Mouse (Mus musculus): ENCODE measurements around the gene Arhgap17. TPM values are rescaled to one million over a fixed set of nuclear protein-coding genes. Genes with fewer than 3 reads are reported as not detected.

The Arhgap17 gene
- total and polyA plus RNA-seq, 2 experiments from 2014 or later: 6.4 to 8.9 TPM

DNA sequence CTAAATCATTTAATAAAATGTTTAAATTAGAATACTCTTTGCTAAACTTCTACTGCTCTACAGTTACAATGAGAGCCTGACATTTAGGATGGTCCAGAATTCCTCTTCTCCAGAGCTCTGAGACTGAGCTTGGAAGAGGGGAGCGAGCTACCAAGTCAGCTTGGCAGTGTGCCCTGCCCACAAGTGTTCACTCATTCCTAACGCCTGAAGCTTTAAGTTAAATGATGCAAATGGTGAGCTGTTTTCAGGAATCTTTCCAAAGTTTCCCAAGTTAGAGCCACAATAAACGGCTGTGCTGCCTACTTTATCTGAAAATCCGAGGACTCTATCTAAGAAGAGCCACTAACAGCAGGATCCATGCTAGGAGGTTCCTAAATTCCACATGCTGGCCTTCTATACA, 85.9 kb downstream of the Arhgap17 start:
- H3K36me3 ChIP-seq (replicated peaks; ENCODE audit: control insufficient read depth, insufficient read depth, low read length): peaks cover 44% of the 10 kb centered on the region
- H3K27me3 ChIP-seq (ENCODE audit: control insufficient read depth, insufficient read depth, low read length): no peaks in the 10 kb centered on the region
- DNase-seq (ENCODE audit: low spot score) (no peak), ATAC-seq (ENCODE audit: insufficient read depth, low read depth) (no peak)
- no peaks in the 10 kb centered on the region for H3K9me3 ChIP-seq (replicated peaks; ENCODE audit: control insufficient read depth, low read length)
- H3K4me2 ChIP-seq (ENCODE audit: low read depth, low read length): no peak overlapping the region
- H3K9ac ChIP-seq (replicated peaks; ENCODE audit: low read depth, low read length): no peak overlapping the region
- H3K4me3 ChIP-seq (ENCODE audit: low read depth, low read length): no peak overlapping the region
- H3K27ac ChIP-seq (ENCODE audit: low read depth): no peak overlapping the region
- TF ChIP-seq EP300 (IDR thresholded peaks at IDR 0.05; ENCODE audit: low read depth): no peak
- TF ChIP-seq CTCF (IDR thresholded peaks at IDR 0.05; ENCODE audit: low read depth): no peak
- WGBS: 32% methylated on average over 4 of the region's 4 CpGs
- no peaks in the 10 kb centered on the region for H3K4me1 ChIP-seq (ENCODE audit: control insufficient read depth, insufficient read depth)

GRCm38 (mm10) chr7:123279797-123280196, 89.9 kb downstream of the Arhgap17 start:
- WGBS: 90% methylated on average over 4 of the region's 4 CpGs
- Histone ChIP-seq H3K4me2 (ENCODE audit: low read depth, low read length) (no peak overlapping the region), H3K27ac (ENCODE audit: low read depth) (no peak overlapping the region), H3K36me3 (replicated peaks; ENCODE audit: control insufficient read depth, insufficient read depth, low read length) (peaks cover 28% of the 10 kb centered on the region), H3K27me3 (ENCODE audit: control insufficient read depth, insufficient read depth, low read length) (no peaks in the 10 kb centered on the region), H3K4me1 (ENCODE audit: control insufficient read depth, insufficient read depth) (no peaks in the 10 kb centered on the region), H3K9me3 (replicated peaks; ENCODE audit: control insufficient read depth, low read length) (no peaks in the 10 kb centered on the region), H3K9ac (replicated peaks; ENCODE audit: low read depth, low read length) (no peak overlapping the region), H3K4me3 (ENCODE audit: low read depth, low read length) (no peak overlapping the region)
- TF ChIP-seq CTCF (IDR thresholded peaks at IDR 0.05; ENCODE audit: low read depth): no peak
- no peak for TF ChIP-seq EP300 (IDR thresholded peaks at IDR 0.05; ENCODE audit: low read depth)
- DNase-seq (ENCODE audit: low spot score) (no peak), ATAC-seq (ENCODE audit: insufficient read depth, low read depth) (no peak)

DNA sequence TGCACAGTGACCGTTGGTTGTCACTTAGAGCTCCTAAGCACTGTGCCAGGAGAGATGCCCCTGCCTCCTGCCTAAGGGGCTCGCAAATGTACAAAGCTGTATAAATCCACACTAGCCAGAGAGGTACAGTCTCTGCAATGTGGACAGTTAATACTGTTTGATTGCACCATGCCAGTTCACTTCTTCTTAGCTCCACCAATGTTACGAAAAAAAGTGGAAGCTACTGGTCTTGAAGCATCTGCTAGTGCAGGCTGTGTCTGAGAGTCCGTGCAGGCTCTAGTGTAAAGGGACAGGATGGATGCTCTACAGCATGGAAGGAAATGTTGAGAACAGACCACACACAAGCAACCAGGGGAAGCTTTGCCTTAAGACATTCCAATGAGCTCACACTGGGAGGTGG, 93.1 kb downstream of the Arhgap17 start:
- H3K27me3 ChIP-seq (ENCODE audit: control insufficient read depth, insufficient read depth, low read length): no peaks in the 10 kb centered on the region
- H3K4me1 ChIP-seq (ENCODE audit: control insufficient read depth, insufficient read depth): no peaks in the 10 kb centered on the region
- H3K9ac ChIP-seq (replicated peaks; ENCODE audit: low read depth, low read length): no peak overlapping the region
- no peaks in the 10 kb centered on the region for H3K9me3 ChIP-seq (replicated peaks; ENCODE audit: control insufficient read depth, low read length)
- peaks cover 24% of the 10 kb centered on the region for H3K36me3 ChIP-seq (replicated peaks; ENCODE audit: control insufficient read depth, insufficient read depth, low read length)
- 85% methylated on average over 4 of the region's 4 CpGs for WGBS
- no peak overlapping the region for H3K27ac ChIP-seq (ENCODE audit: low read depth)
- TF ChIP-seq EP300 (IDR thresholded peaks at IDR 0.05; ENCODE audit: low read depth): no peak
- no peak for TF ChIP-seq CTCF (IDR thresholded peaks at IDR 0.05; ENCODE audit: low read depth)
- DNase-seq (ENCODE audit: low spot score) (no peak), ATAC-seq (ENCODE audit: insufficient read depth, low read depth) (no peak)
- no peak overlapping the region for H3K4me3 ChIP-seq (ENCODE audit: low read depth, low read length)
- H3K4me2 ChIP-seq (ENCODE audit: low read depth, low read length): no peak overlapping the region

- H3K4me3 ChIP-seq (ENCODE audit: low read depth, low read length): no peak overlapping the region
- H3K27ac ChIP-seq (ENCODE audit: low read depth): no peak overlapping the region
- H3K27me3 ChIP-seq (ENCODE audit: control insufficient read depth, insufficient read depth, low read length): no peaks in the 10 kb centered on the region
- 46% methylated on average over 11 of the region's 11 CpGs for WGBS
- peaks cover 2% of the 10 kb centered on the region; the same call in 1 of the 2 replicates for H3K36me3 ChIP-seq (replicated peaks; ENCODE audit: control insufficient read depth, insufficient read depth, low read length)
- H3K9ac ChIP-seq (replicated peaks; ENCODE audit: low read depth, low read length): no peak overlapping the region
- no peak for DNase-seq (ENCODE audit: low spot score)
- 0 out of 2 replicates have a peak, but pooled peaks have one; percentile 17 for ATAC-seq (ENCODE audit: insufficient read depth, low read depth)
- TF ChIP-seq EP300 (IDR thresholded peaks at IDR 0.05; ENCODE audit: low read depth) (no peak), CTCF (IDR thresholded peaks at IDR 0.05; ENCODE audit: low read depth) (no peak)
- H3K4me2 ChIP-seq (ENCODE audit: low read depth, low read length): no peak overlapping the region
- H3K9me3 ChIP-seq (replicated peaks; ENCODE audit: control insufficient read depth, low read length): no peaks in the 10 kb centered on the region
- H3K4me1 ChIP-seq (ENCODE audit: control insufficient read depth, insufficient read depth): no peaks in the 10 kb centered on the region
These were observed 96.7 kb downstream of the Arhgap17 start for GRCm38 (mm10) chr7:123273056-123273455.

DNA sequence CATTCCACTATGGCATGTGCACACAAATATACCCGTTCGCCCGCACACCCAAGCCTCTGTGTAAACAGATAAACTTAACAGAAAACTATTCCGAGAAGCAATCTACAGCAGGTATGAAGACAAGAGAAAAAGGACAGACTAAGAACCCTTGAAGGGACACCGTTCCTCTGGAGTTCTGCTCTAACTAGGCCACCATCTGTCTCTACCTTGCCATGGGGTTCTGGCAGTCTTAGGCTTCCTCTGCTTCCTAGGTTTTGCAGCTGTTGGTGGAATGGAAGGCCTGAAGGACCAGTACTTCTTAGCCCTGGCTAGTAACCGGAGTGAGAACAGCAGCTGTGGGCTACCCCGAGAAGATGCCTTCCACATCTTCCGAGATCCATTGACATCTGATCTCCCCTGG, 111.6 kb downstream of the Arhgap17 start:
- no peak overlapping the region for H3K27ac ChIP-seq (ENCODE audit: low read depth)
- TF ChIP-seq CTCF (IDR thresholded peaks at IDR 0.05; ENCODE audit: low read depth) (no peak), EP300 (IDR thresholded peaks at IDR 0.05; ENCODE audit: low read depth) (no peak)
- no peak overlapping the region for H3K4me2 ChIP-seq (ENCODE audit: low read depth, low read length)
- ATAC-seq (ENCODE audit: insufficient read depth, low read depth) (no peak), DNase-seq (ENCODE audit: low spot score) (no peak)
- H3K4me1 ChIP-seq (ENCODE audit: control insufficient read depth, insufficient read depth): no peaks in the 10 kb centered on the region
- WGBS: 53% methylated on average over 8 of the region's 8 CpGs
- H3K4me3 ChIP-seq (ENCODE audit: low read depth, low read length): no peak overlapping the region
- H3K9me3 ChIP-seq (replicated peaks; ENCODE audit: control insufficient read depth, low read length): no peaks in the 10 kb centered on the region
- H3K36me3 ChIP-seq (replicated peaks; ENCODE audit: control insufficient read depth, insufficient read depth, low read length): no peaks in the 10 kb centered on the region
- no peaks in the 10 kb centered on the region for H3K27me3 ChIP-seq (ENCODE audit: control insufficient read depth, insufficient read depth, low read length)
- no peak overlapping the region for H3K9ac ChIP-seq (replicated peaks; ENCODE audit: low read depth, low read length)

DNA sequence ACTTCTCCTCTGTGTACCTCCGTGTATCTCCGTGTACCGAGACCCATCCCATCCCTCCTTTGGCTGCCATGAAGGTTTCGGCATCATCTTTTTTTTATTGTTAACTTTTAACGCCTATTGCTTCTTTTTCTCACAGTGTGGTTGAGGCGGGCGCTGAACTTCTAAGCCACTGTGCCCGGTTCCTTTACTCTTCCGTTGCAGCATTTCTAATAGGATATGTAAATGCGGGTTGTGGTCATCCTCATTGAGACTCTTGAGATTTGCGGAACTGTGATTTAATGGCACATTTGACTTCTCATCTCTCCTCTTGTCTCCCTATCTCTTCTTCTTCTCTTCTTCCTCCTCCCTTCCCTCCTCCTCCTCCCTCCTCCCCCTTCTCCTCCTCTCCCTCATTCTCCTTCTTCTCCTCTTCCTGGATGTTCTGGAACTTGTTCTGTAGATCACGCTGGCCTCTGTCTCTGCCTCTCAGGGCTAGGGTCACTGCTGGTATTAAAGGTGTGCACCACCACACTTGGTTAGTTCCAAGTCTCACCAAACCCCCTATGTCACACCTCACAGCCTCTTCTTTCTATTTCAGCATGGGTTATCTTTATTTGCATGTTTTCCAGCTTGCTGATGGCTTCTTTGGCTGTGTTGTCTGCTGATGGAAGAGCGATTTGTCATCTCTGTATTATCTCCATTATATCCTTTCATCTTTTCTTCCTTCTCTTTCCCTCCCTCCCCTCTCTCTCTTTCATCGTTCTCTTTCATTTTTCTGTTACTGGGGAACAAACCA, 115.3 kb downstream of the Arhgap17 start:
- TF ChIP-seq EP300 (IDR thresholded peaks at IDR 0.05; ENCODE audit: low read depth) (no peak), CTCF (IDR thresholded peaks at IDR 0.05; ENCODE audit: low read depth) (no peak)
- no peak overlapping the region for H3K4me2 ChIP-seq (ENCODE audit: low read depth, low read length)
- H3K27me3 ChIP-seq (ENCODE audit: control insufficient read depth, insufficient read depth, low read length): no peaks in the 10 kb centered on the region
- ATAC-seq (ENCODE audit: insufficient read depth, low read depth): no peak
- H3K4me1 ChIP-seq (ENCODE audit: control insufficient read depth, insufficient read depth): no peaks in the 10 kb centered on the region
- H3K27ac ChIP-seq (ENCODE audit: low read depth): no peak overlapping the region
- DNase-seq (ENCODE audit: low spot score): no peak
- no peaks in the 10 kb centered on the region for H3K9me3 ChIP-seq (replicated peaks; ENCODE audit: control insufficient read depth, low read length)
- H3K9ac ChIP-seq (replicated peaks; ENCODE audit: low read depth, low read length): no peak overlapping the region
- WGBS: 87% methylated on average over 14 of the region's 14 CpGs
- no peaks in the 10 kb centered on the region for H3K36me3 ChIP-seq (replicated peaks; ENCODE audit: control insufficient read depth, insufficient read depth, low read length)
- H3K4me3 ChIP-seq (ENCODE audit: low read depth, low read length): no peak overlapping the region
